Mouse (Mus musculus): Measurements from ENCODE around the gene Gm7861.
"Not testable (repeated sequence)": the region's sequence is repeated elsewhere in the genome, so short reads cannot be mapped to it uniquely, and the experiment has no call there.

Gene Gm7861

GRCm38 (mm10) chr8:21594408-21594807, at the start of gene Gm7861:
Gm7861 (minus strand) TSS chr8:21594508.
- not testable (repeated sequence) for DNase-seq

- DNase-seq: not testable (repeated sequence)
Observed at GRCm38 (mm10) chr8:21617883-21618282, 23.6 kb upstream of the Gm7861 start, which contains the start of gene Defa26. Defa26 (plus strand) TSS chr8:21618183.

GRCm38 (mm10) chr8:21582706-21583105, 11.6 kb downstream of the Gm7861 start, which contains the start of gene Defa28:
Defa28 (plus strand) TSS chr8:21583006.
- DNase-seq: not testable (repeated sequence)

- DNase-seq: not testable (repeated sequence)
Observed at GRCm38 (mm10) chr8:21565086-21565485, 29.2 kb downstream of the Gm7861 start, which contains the start of gene Defa37. Defa37 (plus strand) TSS chr8:21565386.
